In genomic region chr6:32018105-32018446, GRCm38 (mm10) we compare ENCODE assay signal across 9 mouse cellular contexts. TPM values are rescaled to one million over a fixed set of nuclear protein-coding genes. Genes with fewer than 3 reads are reported as not detected.
A peak's percentile ranks its signal among the peaks of the same experiment; 100 is the strongest.
DNase-seq lines count a peak whose midpoint lies in the region; ATAC-seq and TF ChIP-seq lines count a peak whose summit lies in the region.
"Had no signal": no experiment of that assay in that cellular context is flagged by ENCODE, and none has a peak within 500 bp of the region (broad histone marks: within the 10 kb centered on the region; RNA-seq: fewer than 3 reads in every experiment).

No protein-coding gene starts in this region.

- 47% methylated on average over 5 of the region's 5 CpGs for WGBS in limb, embryonic 13.5 days
- WGBS in limb, embryonic 10.5 days, result 87% methylated on average over 5 of the region's 5 CpGs
- 32% methylated on average over 5 of the region's 5 CpGs for WGBS in limb, embryonic 15.5 days
- 87% methylated on average over 5 of the region's 5 CpGs for WGBS in thymus, adult 2 months

- no peak overlapping the region for H3K4me3 ChIP-seq in limb, embryonic 13.5 days
- H3K4me3 ChIP-seq in limb, embryonic 10.5 days, result no peak overlapping the region
- H3K4me3 ChIP-seq in limb, embryonic 15.5 days, result no peak overlapping the region
- no peak overlapping the region for H3K4me3 ChIP-seq in thymus, adult 2 months (ENCODE audit: control insufficient read depth, insufficient read depth, low read length)

- TF ChIP-seq POLR2A in thymus, adult 2 months (IDR thresholded peaks at IDR 0.05; ENCODE audit: control insufficient read depth, extremely low read depth, insufficient read depth, low read length, poor library complexity), result no peak

- peaks cover 15% of the 10 kb centered on the region for H3K4me1 ChIP-seq in limb, embryonic 13.5 days
- H3K4me1 ChIP-seq in limb, embryonic 10.5 days, result no peaks in the 10 kb centered on the region
- H3K4me1 ChIP-seq in limb, embryonic 15.5 days, result peaks cover 12% of the 10 kb centered on the region; the same call in 1 of the 2 replicates
- no peaks in the 10 kb centered on the region for H3K4me1 ChIP-seq in thymus, adult 2 months (replicated peaks; ENCODE audit: control insufficient read depth, insufficient read depth, low read length)

- H3K4me2 ChIP-seq in limb, embryonic 13.5 days (replicated peaks), result no peak overlapping the region
- H3K4me2 ChIP-seq in limb, embryonic 15.5 days, result no peak overlapping the region

- TF ChIP-seq CTCF in thymus, adult 2 months (IDR thresholded peaks at IDR 0.05; ENCODE audit: borderline replicate concordance, control insufficient read depth, extremely low read depth, insufficient read depth, low read length, poor library complexity), result no peak

- DNase-seq in limb, embryonic 10.5 days (ENCODE audit: low spot score), result no peak
- peak; percentile 74 for DNase-seq in cerebellum, adult 11-12 months
- peak; percentile 62 to 76 for DNase-seq in heart, adult 9 months (ENCODE audit: low spot score in 2 of 2)
- DNase-seq in thymus, adult 2 months, result no peak
- DNase-seq in thymus, postnatal 14 days, result no peak

- no peaks in the 10 kb centered on the region for H3K9me3 ChIP-seq in limb, embryonic 13.5 days
- H3K9me3 ChIP-seq in limb, embryonic 10.5 days (replicated peaks), result no peaks in the 10 kb centered on the region
- H3K9me3 ChIP-seq in limb, embryonic 15.5 days, result no peaks in the 10 kb centered on the region

- H3K27me3 ChIP-seq in limb, embryonic 13.5 days, result 0 out of 2 replicates have a peak, but pooled peaks cover 5% of the 10 kb centered on the region
- no peaks in the 10 kb centered on the region for H3K27me3 ChIP-seq in limb, embryonic 10.5 days (ENCODE audit: low read depth, poor library complexity, severe bottlenecking)
- no peaks in the 10 kb centered on the region for H3K27me3 ChIP-seq in limb, embryonic 15.5 days
- no peaks in the 10 kb centered on the region for H3K27me3 ChIP-seq in thymus, adult 2 months (ENCODE audit: control insufficient read depth, insufficient read depth, low read length)

- no peak overlapping the region for H3K9ac ChIP-seq in limb, embryonic 13.5 days
- no peak overlapping the region for H3K9ac ChIP-seq in limb, embryonic 15.5 days
- H3K9ac ChIP-seq: liver, embryonic 14.5 days had no signal

- 0 out of 2 replicates have a peak, but pooled peaks have one; percentile 54 for ATAC-seq in limb, embryonic 13.5 days (ENCODE audit: low FRiP score, low read depth)
- ATAC-seq in limb, embryonic 15.5 days (ENCODE audit: insufficient number of reproducible peaks, low FRiP score, low TSS enrichment, low read depth), result 0 out of 2 replicates have a peak, but pooled peaks have one; percentile 36

- H3K27ac ChIP-seq in limb, embryonic 13.5 days, result no peak overlapping the region
- no peak overlapping the region for H3K27ac ChIP-seq in limb, embryonic 10.5 days
- no peak overlapping the region for H3K27ac ChIP-seq in limb, embryonic 15.5 days
- H3K27ac ChIP-seq in thymus, adult 2 months (ENCODE audit: control insufficient read depth, insufficient read depth, low read length), result no peak overlapping the region
- H3K27ac ChIP-seq: liver, embryonic 14.5 days had no signal

- H3K36me3 ChIP-seq in limb, embryonic 13.5 days, result no peaks in the 10 kb centered on the region
- no peaks in the 10 kb centered on the region for H3K36me3 ChIP-seq in limb, embryonic 10.5 days
- H3K36me3 ChIP-seq in limb, embryonic 15.5 days, result no peaks in the 10 kb centered on the region
- no peaks in the 10 kb centered on the region for H3K36me3 ChIP-seq in thymus, adult 2 months (ENCODE audit: control insufficient read depth, insufficient read depth, low read length)

RNA-seq across cellular contexts. Expression of gene 1700012A03Rik, which starts 32.0 kb away (rescaled TPM):
- not detected in 2 replicates for polyA plus RNA-seq in limb, embryonic 13.5 days (2015; fragmentation: Nextera tagmentation; extraction: Ambion mirVana)
- polyA plus RNA-seq in limb, embryonic 10.5 days (2016; fragmentation: Nextera tagmentation; extraction: Ambion mirVana), result not detected in 2 replicates
- polyA plus RNA-seq in limb, embryonic 15.5 days (2015; fragmentation: Nextera tagmentation; extraction: Ambion mirVana), result not detected in 2 replicates
- not detected in 2 replicates for polyA plus RNA-seq in thymus, adult 2 months (2012; rRNA removed)
- polyA plus RNA-seq: liver, embryonic 14.5 days; spleen, adult 2 months had no signal

Comparison
In these comparisons a context has a peak if more than half of its experiments do, and no peak if none do; other contexts are left out.
1. DNase-seq: peak in cerebellum, adult 11-12 months (single experiment) and heart, adult 9 months (2 of 2); none in limb, embryonic 10.5 days (single experiment), thymus, adult 2 months (single experiment) and thymus, postnatal 14 days (single experiment).